Mouse (Mus musculus) testis, adult 2 months (tissue): ENCODE measurements around the gene Socs7.

Source experiments
- CTCF ChIP-seq: fragments of 200-500 bp; IDR thresholded peaks from 2 replicates; pipeline ENCODE4 v1.5.1; 2012; ENCODE audit warnings: low read depth, mild to moderate bottlenecking, inconsistent platforms, low read length, moderate library complexity; ENCODE audit not compliant: control insufficient read depth, insufficient read depth, insufficient replicate concordance
- POLR2A ChIP-seq: fragments of 200-500 bp; IDR thresholded peaks from 2 replicates; pipeline ENCODE4 v1.6.1; 2012; ENCODE audit warnings: low read depth, mild to moderate bottlenecking, inconsistent platforms, low read length, moderate library complexity; ENCODE audit not compliant: control insufficient read depth

DNA sequence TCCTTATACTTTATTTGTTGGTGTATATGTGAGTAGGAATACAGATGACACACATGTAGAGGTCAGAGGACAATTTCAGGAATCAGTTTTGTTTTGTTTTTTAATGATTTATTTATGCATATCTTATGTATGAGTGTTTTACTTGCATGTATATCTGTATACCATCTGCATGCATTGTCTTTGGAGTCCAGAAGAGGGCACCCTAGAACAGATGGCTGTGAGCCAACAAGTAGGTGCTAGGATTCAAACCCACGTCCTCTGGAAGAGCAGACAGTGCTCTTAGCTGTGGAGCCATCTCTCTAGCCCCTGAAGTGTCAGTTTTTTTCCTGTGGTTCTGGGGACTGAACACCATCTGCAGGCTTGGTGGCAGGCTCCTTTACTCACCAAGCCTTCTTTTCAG is 37.1 kb upstream of the Socs7 start:
- TF ChIP-seq CTCF = no peak
- no peak for TF ChIP-seq POLR2A
